Mouse (Mus musculus): Measurements from ENCODE around the gene Map4k5. TPM values are rescaled to one million over a fixed set of nuclear protein-coding genes. Genes with fewer than 3 reads are reported as not detected.

Map4k5 gene
- polyA plus RNA-seq (2016; fragmentation: Nextera tagmentation; extraction: Ambion mirVana), result 23.5 and 24.6 TPM in 2 replicates

DNA sequence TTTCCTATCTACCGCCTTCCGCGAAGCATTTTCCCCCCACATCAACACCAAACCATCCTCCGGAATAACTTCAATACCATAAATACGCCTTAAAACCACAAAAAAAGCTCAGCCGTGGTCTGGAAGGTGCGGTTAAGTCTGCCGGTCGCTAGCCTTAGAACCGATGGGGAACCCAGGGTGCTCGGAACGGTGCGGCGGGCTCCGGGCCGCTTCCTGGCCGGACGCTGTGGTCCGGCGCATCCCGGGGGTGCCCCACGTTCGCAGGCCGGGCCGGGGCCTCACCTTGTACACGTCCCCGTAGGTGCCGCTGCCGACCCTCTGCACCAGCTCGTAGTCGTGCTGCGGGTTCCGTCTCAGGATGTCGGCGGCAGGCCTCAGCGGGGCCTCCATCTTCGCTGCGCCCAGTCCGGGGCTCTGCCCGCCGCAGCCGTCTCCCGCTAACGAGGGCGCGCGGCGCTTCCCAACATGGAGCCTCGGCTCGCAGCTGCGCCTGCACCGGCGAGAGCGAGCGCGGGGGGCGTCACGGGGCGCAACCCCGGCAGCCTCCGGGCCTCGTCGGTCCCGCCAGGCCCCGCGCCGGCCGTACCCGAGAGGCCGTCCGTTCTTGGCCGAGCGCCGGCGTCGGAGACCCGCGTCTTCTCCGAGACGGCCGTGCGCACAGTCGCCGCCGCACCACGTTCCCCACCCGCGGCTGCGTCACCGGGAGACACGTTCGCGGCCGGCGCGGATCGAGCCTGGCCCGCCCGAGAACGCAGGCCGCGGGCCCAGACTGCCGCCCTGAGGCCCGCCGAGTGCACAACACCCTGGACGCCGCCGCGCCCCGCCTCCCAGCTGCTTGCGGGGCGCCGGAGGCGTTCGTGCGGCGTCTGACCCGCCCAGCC is at the start of gene Map4k5, which contains the start of gene Atl1:
TSS of gene Map4k5 (minus strand) at position 830 of the 881 bp plus-strand sequence.
TSS of gene Atl1 (plus strand) at position 244 of the 881 bp plus-strand sequence.
- Histone ChIP-seq H3K4me3 (peak within 1 kb of the TSS; percentile 91), H3K27me3 (ENCODE audit: poor library complexity, severe bottlenecking) (no peaks in the 10 kb centered on the region), H3K36me3 (replicated peaks) (peaks cover 10% of the 10 kb centered on the region; the same call in 1 of the 2 replicates), H3K9me3 (no peaks in the 10 kb centered on the region), H3K4me1 (peaks cover 43% of the 10 kb centered on the region), H3K27ac (peak within 1 kb of the TSS; percentile 98)
- peak; percentile 84 for DNase-seq (ENCODE audit: extremely low spot score, low spot score)
- under 1% methylated on average over 118 of the region's 118 CpGs for WGBS

GRCm38 (mm10) chr12:69941655-69942329 is 48.8 kb upstream of the Map4k5 start:
- Histone ChIP-seq H3K36me3 (replicated peaks) (peaks cover 4% of the 10 kb centered on the region; the same call in 1 of the 2 replicates), H3K27ac (no peak overlapping the region), H3K9me3 (no peaks in the 10 kb centered on the region), H3K4me1 (peaks cover 8% of the 10 kb centered on the region), H3K4me3 (no peak overlapping the region), H3K27me3 (ENCODE audit: poor library complexity, severe bottlenecking) (no peaks in the 10 kb centered on the region)
- no peak for DNase-seq (ENCODE audit: extremely low spot score, low spot score)
- 56% methylated on average over 1 of the region's 1 CpGs for WGBS

- peaks cover 4% of the 10 kb centered on the region; the same call in 1 of the 2 replicates for H3K36me3 ChIP-seq (replicated peaks)
- H3K27ac ChIP-seq, result no peak overlapping the region
- peaks cover 8% of the 10 kb centered on the region for H3K4me1 ChIP-seq
- 64% methylated on average over 2 of the region's 2 CpGs for WGBS
- no peak for DNase-seq (ENCODE audit: extremely low spot score, low spot score)
- H3K4me3 ChIP-seq, result no peak overlapping the region
- H3K9me3 ChIP-seq, result no peaks in the 10 kb centered on the region
- H3K27me3 ChIP-seq (ENCODE audit: poor library complexity, severe bottlenecking), result no peaks in the 10 kb centered on the region
Observed at GRCm38 (mm10) chr12:69939291-69939690, 46.3 kb upstream of the Map4k5 start.

DNA sequence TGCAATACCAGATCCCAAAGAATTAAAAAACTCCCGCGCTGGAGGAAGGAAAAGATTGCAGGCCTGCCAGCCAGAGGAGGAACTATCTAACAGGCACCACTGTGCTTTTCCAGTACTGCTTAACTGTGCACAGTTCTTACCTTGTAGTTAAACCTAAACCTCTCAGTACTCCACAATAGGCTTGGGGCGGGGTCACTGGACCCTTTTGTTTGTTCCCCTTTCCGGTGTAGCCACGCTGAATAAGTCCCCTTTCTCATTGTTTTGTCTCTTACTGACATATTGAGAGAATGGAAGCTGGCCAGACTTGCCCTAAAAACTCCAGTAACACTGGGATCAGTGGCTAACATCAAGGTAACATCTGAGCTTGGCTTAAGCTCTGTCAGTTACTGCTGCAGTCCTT is 44.7 kb upstream of the Map4k5 start:
- WGBS, result 52% methylated on average over 5 of the region's 5 CpGs
- Histone ChIP-seq H3K27me3 (ENCODE audit: poor library complexity, severe bottlenecking) (no peaks in the 10 kb centered on the region), H3K4me3 (no peak overlapping the region), H3K9me3 (no peaks in the 10 kb centered on the region), H3K4me1 (peaks cover 8% of the 10 kb centered on the region), H3K27ac (no peak overlapping the region), H3K36me3 (replicated peaks) (peaks cover 4% of the 10 kb centered on the region; the same call in 1 of the 2 replicates)
- peak; percentile 15 for DNase-seq (ENCODE audit: extremely low spot score, low spot score)

GRCm38 (mm10) chr12:69926716-69927115 is 33.7 kb upstream of the Map4k5 start:
- no peaks in the 10 kb centered on the region for H3K27me3 ChIP-seq (ENCODE audit: poor library complexity, severe bottlenecking)
- no peaks in the 10 kb centered on the region for H3K9me3 ChIP-seq
- no peak overlapping the region for H3K27ac ChIP-seq
- WGBS, result 54% methylated on average over 7 of the region's 7 CpGs
- H3K4me1 ChIP-seq, result no peaks in the 10 kb centered on the region
- no peak overlapping the region for H3K4me3 ChIP-seq
- no peaks in the 10 kb centered on the region for H3K36me3 ChIP-seq (replicated peaks)
- DNase-seq (ENCODE audit: extremely low spot score, low spot score), result no peak

GRCm38 (mm10) chr12:69924012-69924411 is 31.0 kb upstream of the Map4k5 start:
- Histone ChIP-seq H3K27ac (no peak overlapping the region), H3K27me3 (ENCODE audit: poor library complexity, severe bottlenecking) (no peaks in the 10 kb centered on the region), H3K4me3 (no peak overlapping the region), H3K9me3 (no peaks in the 10 kb centered on the region), H3K4me1 (no peaks in the 10 kb centered on the region), H3K36me3 (replicated peaks) (no peaks in the 10 kb centered on the region)
- peak; percentile 22 for DNase-seq (ENCODE audit: extremely low spot score, low spot score)
- 16% methylated on average over 5 of the region's 5 CpGs for WGBS

- WGBS, result 69% methylated on average over 3 of the region's 3 CpGs
- Histone ChIP-seq H3K4me1 (no peaks in the 10 kb centered on the region), H3K27ac (no peak overlapping the region), H3K27me3 (ENCODE audit: poor library complexity, severe bottlenecking) (no peaks in the 10 kb centered on the region), H3K4me3 (no peak overlapping the region), H3K36me3 (replicated peaks) (no peaks in the 10 kb centered on the region), H3K9me3 (no peaks in the 10 kb centered on the region)
- no peak for DNase-seq (ENCODE audit: extremely low spot score, low spot score)
Observed at GRCm38 (mm10) chr12:69923603-69924002, 30.6 kb upstream of the Map4k5 start.

GRCm38 (mm10) chr12:69923128-69923527 is 30.1 kb upstream of the Map4k5 start:
- no peaks in the 10 kb centered on the region for H3K27me3 ChIP-seq (ENCODE audit: poor library complexity, severe bottlenecking)
- no peak overlapping the region for H3K4me3 ChIP-seq
- no peaks in the 10 kb centered on the region for H3K36me3 ChIP-seq (replicated peaks)
- no peaks in the 10 kb centered on the region for H3K9me3 ChIP-seq
- no peak overlapping the region for H3K27ac ChIP-seq
- WGBS, result 86% methylated on average over 3 of the region's 3 CpGs
- DNase-seq (ENCODE audit: extremely low spot score, low spot score), result no peak
- no peaks in the 10 kb centered on the region for H3K4me1 ChIP-seq

- no peak for DNase-seq (ENCODE audit: extremely low spot score, low spot score)
- no peak overlapping the region for H3K4me3 ChIP-seq
- no peaks in the 10 kb centered on the region for H3K4me1 ChIP-seq
- H3K9me3 ChIP-seq, result no peaks in the 10 kb centered on the region
- no peak overlapping the region for H3K27ac ChIP-seq
- H3K36me3 ChIP-seq (replicated peaks), result no peaks in the 10 kb centered on the region
- WGBS, result 98% methylated on average over 1 of the region's 1 CpGs
- no peaks in the 10 kb centered on the region for H3K27me3 ChIP-seq (ENCODE audit: poor library complexity, severe bottlenecking)
Observed at GRCm38 (mm10) chr12:69922099-69922498, 29.1 kb upstream of the Map4k5 start.

GRCm38 (mm10) chr12:69917870-69918269 is 24.9 kb upstream of the Map4k5 start:
- 81% methylated on average over 2 of the region's 2 CpGs for WGBS
- Histone ChIP-seq H3K27ac (no peak overlapping the region), H3K36me3 (replicated peaks) (no peaks in the 10 kb centered on the region), H3K4me1 (no peaks in the 10 kb centered on the region), H3K27me3 (ENCODE audit: poor library complexity, severe bottlenecking) (no peaks in the 10 kb centered on the region), H3K9me3 (no peaks in the 10 kb centered on the region), H3K4me3 (no peak overlapping the region)
- no peak for DNase-seq (ENCODE audit: extremely low spot score, low spot score)

DNA sequence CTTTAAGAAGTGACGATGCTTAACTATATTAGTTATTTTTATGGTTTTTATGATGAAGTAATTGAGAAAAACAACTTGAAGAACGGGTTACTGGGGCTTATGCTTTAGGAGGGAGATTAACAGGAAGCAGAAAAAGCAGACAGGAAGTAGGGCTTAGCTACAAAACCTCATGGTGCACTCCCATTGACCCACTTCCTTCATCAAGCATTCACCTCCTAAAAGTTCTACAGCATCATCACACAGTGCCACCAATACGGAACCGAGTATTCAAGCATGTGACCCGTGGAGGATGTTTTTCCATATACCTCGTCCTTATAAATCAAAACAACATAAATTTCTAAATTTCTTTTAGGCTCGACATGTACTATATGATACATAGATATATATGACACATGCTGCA is 19.7 kb upstream of the Map4k5 start:
- Histone ChIP-seq H3K4me3 (no peak overlapping the region), H3K9me3 (no peaks in the 10 kb centered on the region), H3K27me3 (ENCODE audit: poor library complexity, severe bottlenecking) (peaks cover 14% of the 10 kb centered on the region), H3K36me3 (replicated peaks) (no peaks in the 10 kb centered on the region), H3K27ac (no peak overlapping the region), H3K4me1 (peaks cover 11% of the 10 kb centered on the region)
- DNase-seq (ENCODE audit: extremely low spot score, low spot score), result no peak
- WGBS, result 91% methylated on average over 7 of the region's 7 CpGs

- Histone ChIP-seq H3K36me3 (replicated peaks) (no peaks in the 10 kb centered on the region), H3K9me3 (no peaks in the 10 kb centered on the region), H3K4me1 (peaks cover 17% of the 10 kb centered on the region), H3K4me3 (no peak overlapping the region), H3K27ac (no peak overlapping the region), H3K27me3 (ENCODE audit: poor library complexity, severe bottlenecking) (peaks cover 16% of the 10 kb centered on the region)
- DNase-seq (ENCODE audit: extremely low spot score, low spot score), result no peak
- WGBS, result 86% methylated on average over 7 of the region's 7 CpGs
Observed at GRCm38 (mm10) chr12:69911906-69912305, 18.9 kb upstream of the Map4k5 start.

GRCm38 (mm10) chr12:69908511-69908900 is 15.5 kb upstream of the Map4k5 start:
- peaks cover 16% of the 10 kb centered on the region for H3K27me3 ChIP-seq (ENCODE audit: poor library complexity, severe bottlenecking)
- 26% methylated on average over 19 of the region's 19 CpGs for WGBS
- peak overlapping the region; percentile 88 for H3K27ac ChIP-seq
- peaks cover 17% of the 10 kb centered on the region for H3K4me1 ChIP-seq
- no peaks in the 10 kb centered on the region for H3K36me3 ChIP-seq (replicated peaks)
- peak overlapping the region; percentile 65 for H3K4me3 ChIP-seq
- no peaks in the 10 kb centered on the region for H3K9me3 ChIP-seq
- DNase-seq (ENCODE audit: extremely low spot score, low spot score), result peak; percentile 29
